Mouse (Mus musculus) midbrain, postnatal 0 days (tissue): ENCODE results near the gene Cd300ld. TPM values are rescaled to one million over a fixed set of nuclear protein-coding genes. Genes with fewer than 3 reads are reported as not detected.
"Not testable (repeated sequence)": the region's sequence is repeated elsewhere in the genome, so short reads cannot be mapped to it uniquely, and the experiment has no call there.

ENCODE experiments used
- ATAC-seq: fragments of 200-750 bp; cut with Nextera tagmentation; 2 replicates; pipeline ENCODE4 v1.8.0; 2017; ENCODE audit warnings: moderate number of reproducible peaks, mild to moderate bottlenecking, moderate TSS enrichment, moderate library complexity; ENCODE audit not compliant: low FRiP score
- DNase-seq: peaks from one replicate; pipeline ENCODE4 v3.0.0-alpha.2; 2015; ENCODE audit warnings: low spot score
- H3K27ac ChIP-seq: fragments of 300-500 bp; sonication (generic); 2 replicates; pipeline ENCODE4 v1.5.1; 2014; ENCODE audit warnings: low read depth, mild to moderate bottlenecking, low read length, mixed read lengths
- H3K27me3 ChIP-seq: fragments of 300-500 bp; sonication (generic); 2 replicates; pipeline ENCODE4 v1.6.1; 2014; ENCODE audit warnings: low read length, control low read depth, mixed read lengths; ENCODE audit not compliant: insufficient read depth
- H3K36me3 ChIP-seq: fragments of 300-500 bp; sonication (generic); 2 replicates; pipeline ENCODE4 v1.6.1; 2014; ENCODE audit warnings: low read length, control low read depth, mixed read lengths; ENCODE audit not compliant: insufficient read depth
- H3K4me1 ChIP-seq: fragments of 300-500 bp; sonication (generic); 2 replicates; pipeline ENCODE4 v1.6.1; 2014; ENCODE audit warnings: mild to moderate bottlenecking, control low read depth, antibody characterized with exemption, low read length, mixed read lengths; ENCODE audit not compliant: insufficient read depth
- H3K4me2 ChIP-seq: fragments of 300-500 bp; sonication (generic); 2 replicates; pipeline ENCODE4 v1.6.1; 2014; ENCODE audit warnings: low read depth, mild to moderate bottlenecking, low read length, mixed read lengths; ENCODE audit not compliant: poor library complexity, severe bottlenecking
- H3K4me3 ChIP-seq: fragments of 300-500 bp; sonication (generic); 2 replicates; pipeline ENCODE4 v1.5.1; 2014; ENCODE audit warnings: low read depth, mild to moderate bottlenecking, low read length, moderate library complexity
- H3K9ac ChIP-seq: fragments of 300-500 bp; sonication (generic); replicated peaks from 2 replicates; pipeline ENCODE4 v1.6.1; 2014; ENCODE audit warnings: mild to moderate bottlenecking, low read length, moderate library complexity, mixed read lengths; ENCODE audit not compliant: poor library complexity, severe bottlenecking
- H3K9me3 ChIP-seq: fragments of 300-500 bp; sonication (generic); 2 replicates; pipeline ENCODE4 v1.6.1; 2016; ENCODE audit warnings: low read length, control low read depth
- CTCF ChIP-seq: IDR thresholded peaks from 2 replicates; pipeline ENCODE4 v1.5.1; 2016; ENCODE audit warnings: antibody characterized with exemption, mild to moderate bottlenecking
- WGBS: fragments of 180-500 bp; shearing (Covaris S2); extraction: QIAGEN DNeasy Blood & Tissue Kit; methylation state at CpG from one replicate; pipeline ENCODE4 v1.1.7; 2014; 5-methylcytosine and 5-hydroxymethylcytosine counted together
- polyA plus RNA-seq: library from polyadenylated mRNA; unstranded; fragments of >200 nt; fragmentation: Nextera tagmentation; extraction: Ambion mirVana; gene quantifications from 2 replicates; pipeline ENCODE4 v1.2.1, GENCODE M21; 2015
- total RNA-seq: library from RNA; depleted of rRNA; stranded (reverse); fragments of >200 nt; gene quantifications from 2 replicates; pipeline ENCODE4 v1.2.3, GENCODE M21; 2014; rRNA removed

Gene Cd300ld
- total RNA-seq = not detected in 2 replicates
- 0.10 TPM in 1 of 2 replicates, not detected in the other for polyA plus RNA-seq

GRCm38 (mm10) chr11:114989793-114990192 lies at the start of gene Cd300ld:
TSS of gene Cd300ld (minus strand) at chr11:114989922.
- Histone ChIP-seq H3K4me1 (no peaks in the 10 kb centered on the region), H3K9ac (no peak within 1 kb of the TSS), H3K27me3 (no peaks in the 10 kb centered on the region), H3K9me3 (no peaks in the 10 kb centered on the region), H3K4me2 (no peak within 1 kb of the TSS), H3K36me3 (no peaks in the 10 kb centered on the region), H3K4me3 (no peak within 1 kb of the TSS), H3K27ac (no peak within 1 kb of the TSS)
- WGBS = 80% methylated on average over 4 of the region's 4 CpGs
- TF ChIP-seq CTCF = no peak
- no peak for ATAC-seq
- DNase-seq = no peak

- ATAC-seq = not testable (repeated sequence)
These were observed 47.9 kb upstream of the Cd300ld start, which contains the start of gene Cd300ld5 for GRCm38 (mm10) chr11:115037669-115038068. TSS of gene Cd300ld5 (minus strand) at chr11:115037769.

GRCm38 (mm10) chr11:115026912-115027311 lies 37.2 kb upstream of the Cd300ld start, which contains the start of gene Cd300ld4:
TSS of gene Cd300ld4 (minus strand) at chr11:115027012.
- no CpG with 5 or more reads among the region's 6 CpGs for WGBS
- not testable (repeated sequence) for H3K9me3 ChIP-seq, H3K27ac ChIP-seq, DNase-seq, H3K4me2 ChIP-seq, H3K4me1 ChIP-seq, H3K27me3 ChIP-seq, H3K36me3 ChIP-seq, H3K9ac ChIP-seq, H3K4me3 ChIP-seq, ATAC-seq

More at GRCm38 (mm10) chr11:115037669-115038068, 47.9 kb upstream of the Cd300ld start, which contains the start of gene Cd300ld5:
- not testable (repeated sequence) for H3K9me3 ChIP-seq, DNase-seq, H3K27ac ChIP-seq, H3K4me3 ChIP-seq, H3K4me2 ChIP-seq, H3K27me3 ChIP-seq, H3K36me3 ChIP-seq, H3K4me1 ChIP-seq, H3K9ac ChIP-seq
- no CpG with 5 or more reads among the region's 6 CpGs for WGBS

GRCm38 (mm10) chr11:115016093-115016492 lies 26.4 kb upstream of the Cd300ld start, which contains the start of gene Cd300ld2:
TSS of gene Cd300ld2 (minus strand) at chr11:115016193.
- H3K4me1 ChIP-seq, H3K9ac ChIP-seq, ATAC-seq, H3K27ac ChIP-seq, H3K4me3 ChIP-seq, H3K9me3 ChIP-seq, H3K36me3 ChIP-seq, H3K4me2 ChIP-seq, DNase-seq, H3K27me3 ChIP-seq: not testable (repeated sequence)
- WGBS = no CpG with 5 or more reads among the region's 7 CpGs

GRCm38 (mm10) chr11:115004070-115004469 lies 14.3 kb upstream of the Cd300ld start:
- Histone ChIP-seq H3K9me3 (no peaks in the 10 kb centered on the region), H3K4me1 (no peaks in the 10 kb centered on the region), H3K9ac (no peak overlapping the region), H3K36me3 (no peaks in the 10 kb centered on the region), H3K27me3 (no peaks in the 10 kb centered on the region), H3K27ac (no peak overlapping the region), H3K4me2 (no peak overlapping the region), H3K4me3 (no peak overlapping the region)
- ATAC-seq = no peak
- DNase-seq = no peak
- WGBS = 84% methylated on average over 5 of the region's 5 CpGs
- no peak for TF ChIP-seq CTCF

GRCm38 (mm10) chr11:115001474-115002040 lies 11.8 kb upstream of the Cd300ld start, which contains the start of gene Cd300c2:
TSS of gene Cd300c2 (minus strand) at chr11:115001880.
- 82% methylated on average over 7 of the region's 7 CpGs for WGBS
- ATAC-seq (no peak), DNase-seq (no peak)
- no peak within 1 kb of the TSS for H3K27ac ChIP-seq
- H3K9me3 ChIP-seq = no peaks in the 10 kb centered on the region
- no peaks in the 10 kb centered on the region for H3K4me1 ChIP-seq
- no peak within 1 kb of the TSS for H3K4me2 ChIP-seq
- no peaks in the 10 kb centered on the region for H3K27me3 ChIP-seq
- no peak within 1 kb of the TSS for H3K9ac ChIP-seq
- H3K4me3 ChIP-seq = no peak within 1 kb of the TSS
- no peaks in the 10 kb centered on the region for H3K36me3 ChIP-seq
- no peak for TF ChIP-seq CTCF
